Mouse (Mus musculus) embryo, embryonic 11 days (tissue): ENCODE results near the gene Cfap97d2.

Experiments
- DNase-seq: peaks from one replicate; pipeline ENCODE4 v3.0.0-alpha.2; 2015

Cfap97d2 gene

GRCm38 (mm10) chr8:13705668-13706067 is at the start of gene Cfap97d2:
Cfap97d2 (plus strand) TSS chr8:13705889.
- DNase-seq, result peak; percentile 92

GRCm38 (mm10) chr8:13657479-13657878 is 48.2 kb upstream of the Cfap97d2 start:
- DNase-seq, result no peak

GRCm38 (mm10) chr8:13660323-13660722 is 45.4 kb upstream of the Cfap97d2 start:
- DNase-seq, result no peak

GRCm38 (mm10) chr8:13664711-13665210 is 40.9 kb upstream of the Cfap97d2 start:
- no peak for DNase-seq

DNA sequence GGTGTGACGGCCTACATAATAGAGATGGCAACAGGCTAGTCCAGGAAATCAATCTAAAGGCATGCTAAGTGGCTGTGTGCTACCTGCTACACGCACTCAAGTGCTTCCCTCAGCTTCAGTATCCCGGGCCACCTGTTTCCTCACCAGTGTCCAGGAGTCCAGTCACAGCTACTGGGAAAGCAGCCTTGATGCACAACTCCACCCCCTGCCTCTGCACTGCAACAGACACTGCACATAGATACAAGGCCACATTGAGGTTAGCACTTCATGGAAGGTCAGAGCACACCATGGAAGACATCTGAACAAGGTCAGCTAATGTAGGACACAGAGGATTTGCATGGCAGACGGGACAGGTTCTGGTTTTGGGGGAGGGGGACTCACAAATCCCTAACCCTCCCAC is 40.2 kb upstream of the Cfap97d2 start:
- DNase-seq, result no peak

DNA sequence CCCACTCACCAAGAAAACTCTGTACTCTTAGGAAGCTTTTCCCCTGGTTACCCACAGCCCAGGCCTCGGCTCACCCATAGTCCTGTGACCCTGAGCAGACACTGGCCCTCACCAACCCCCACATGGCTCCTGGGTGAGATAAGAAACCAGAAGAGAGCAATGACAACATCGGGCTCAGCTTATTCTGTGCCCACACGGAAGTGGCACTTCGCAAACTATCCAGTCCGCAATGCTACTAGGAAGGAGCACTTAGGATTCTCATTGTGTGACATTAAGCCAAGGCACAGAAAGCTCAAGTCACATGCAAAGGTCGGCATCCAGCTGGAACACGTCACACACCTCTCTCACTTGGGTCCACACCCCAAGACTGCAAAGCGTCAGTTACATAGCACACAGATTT is 39.7 kb upstream of the Cfap97d2 start:
- DNase-seq, result no peak

GRCm38 (mm10) chr8:13667917-13668316 is 37.8 kb upstream of the Cfap97d2 start:
- peak; percentile 56 for DNase-seq

GRCm38 (mm10) chr8:13668367-13668766 is 37.3 kb upstream of the Cfap97d2 start:
- peak; percentile 53 for DNase-seq

GRCm38 (mm10) chr8:13670011-13670471 is 35.6 kb upstream of the Cfap97d2 start:
- DNase-seq, result no peak

GRCm38 (mm10) chr8:13671246-13672003 is 34.3 kb upstream of the Cfap97d2 start:
- DNase-seq, result no peak

GRCm38 (mm10) chr8:13673215-13673614 is 32.5 kb upstream of the Cfap97d2 start:
- no peak for DNase-seq

DNA sequence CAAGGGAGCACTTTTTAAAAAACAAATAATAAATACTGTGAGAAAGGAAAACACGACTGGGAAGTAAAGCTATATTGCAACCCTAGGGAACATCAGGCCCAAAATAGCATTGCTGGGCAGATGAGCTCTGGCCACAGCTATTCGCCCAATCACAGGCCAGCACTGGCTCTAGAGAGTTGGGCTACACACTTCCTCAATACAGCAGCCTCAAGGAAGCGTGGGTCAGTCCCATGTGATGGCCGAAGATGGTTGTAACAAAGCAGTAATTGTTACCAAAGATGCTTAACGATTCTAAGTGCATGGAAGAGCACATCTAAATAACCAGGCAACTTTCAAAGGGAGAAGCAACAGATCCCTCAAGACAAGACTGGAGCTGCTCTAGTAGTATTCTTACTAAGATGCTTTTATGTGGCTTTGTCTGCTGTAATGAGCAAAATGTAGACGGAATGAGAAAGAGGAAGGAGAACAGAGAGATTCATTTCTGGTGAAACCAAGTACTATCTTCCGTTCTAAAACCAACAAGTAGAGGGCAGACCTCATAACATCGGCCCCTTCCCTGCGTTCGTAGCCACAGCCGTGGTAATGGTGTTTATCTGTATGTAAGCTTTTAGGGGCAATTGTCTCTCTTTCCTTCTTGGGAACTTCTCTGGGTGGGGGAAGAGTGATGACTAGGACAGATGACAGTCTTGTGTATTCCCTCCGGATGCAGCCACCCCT is 31.2 kb upstream of the Cfap97d2 start:
- peak; percentile 25 for DNase-seq

DNA sequence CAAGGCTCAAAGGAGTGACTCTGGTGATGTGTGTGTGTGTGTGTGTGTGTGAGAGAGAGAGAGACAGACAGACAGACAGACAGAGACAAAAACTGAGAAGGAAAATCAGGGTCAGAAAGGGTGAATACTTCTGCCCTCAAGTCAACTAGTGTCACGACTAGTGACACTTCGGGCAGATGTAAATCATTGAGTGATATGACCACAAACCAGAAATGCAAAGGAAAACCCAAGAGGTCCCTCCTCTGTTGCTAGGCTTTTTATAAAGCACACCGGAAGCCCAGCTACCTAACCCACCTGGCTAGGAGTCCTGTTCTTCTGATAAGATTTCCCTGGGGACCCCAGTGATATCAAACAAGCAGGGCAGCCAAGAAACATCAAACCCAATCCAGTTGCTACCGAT is 30.6 kb upstream of the Cfap97d2 start:
- no peak for DNase-seq

DNA sequence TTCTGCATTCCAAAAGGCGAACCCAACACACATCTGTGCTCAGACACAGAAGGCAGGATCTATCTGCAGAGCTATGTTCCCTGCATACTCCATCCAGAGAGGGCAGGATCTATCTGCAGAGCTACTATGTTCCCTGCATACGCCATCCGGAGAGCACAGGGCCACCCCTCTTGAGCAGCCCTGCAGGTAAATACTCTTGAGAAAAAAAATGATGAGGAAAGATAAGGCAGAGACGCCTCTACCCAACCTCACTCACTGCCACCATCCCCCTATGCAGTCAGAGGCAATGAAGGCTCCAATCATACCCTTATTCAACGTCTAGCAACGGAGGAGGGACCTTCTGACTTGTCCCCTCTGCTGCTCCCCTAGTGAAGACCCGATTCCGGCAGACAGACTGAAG is 30.2 kb upstream of the Cfap97d2 start:
- no peak for DNase-seq

GRCm38 (mm10) chr8:13676302-13676700 is 29.4 kb upstream of the Cfap97d2 start:
- peak; percentile 73 for DNase-seq

DNA sequence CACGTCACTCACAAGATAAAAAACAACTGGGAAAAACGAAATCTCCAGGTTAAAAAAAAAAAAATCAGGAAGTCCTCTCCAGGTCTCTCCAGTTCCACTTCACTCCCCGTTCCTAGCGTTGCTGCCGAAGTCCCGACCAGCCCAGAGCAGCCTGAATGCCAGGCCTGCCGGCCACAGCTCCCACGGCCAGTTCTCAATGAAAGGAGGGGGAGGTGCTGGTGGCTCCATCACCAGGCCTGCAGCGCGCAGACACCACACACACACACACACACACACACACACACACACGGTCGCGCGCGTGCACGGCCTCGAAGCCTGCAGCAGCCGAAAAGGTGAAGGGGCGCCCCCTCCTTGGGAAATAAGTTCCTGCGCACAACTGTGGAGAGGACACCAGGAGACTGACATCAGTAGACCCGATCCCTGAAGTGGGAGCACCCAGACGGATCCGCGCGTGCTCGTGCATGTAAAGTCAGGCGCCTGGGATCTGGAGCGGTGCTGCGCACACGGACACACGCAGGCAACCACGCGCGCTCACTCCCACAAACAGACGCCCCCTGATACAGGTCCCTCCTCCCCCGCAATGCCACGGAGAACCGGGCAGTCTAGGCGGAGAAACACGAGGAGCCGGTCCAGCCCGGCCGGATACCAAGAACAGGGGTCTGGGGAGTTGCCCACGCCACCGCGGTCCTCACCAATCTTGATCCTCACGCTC is 28.8 kb upstream of the Cfap97d2 start:
- DNase-seq, result peak; percentile 76

GRCm38 (mm10) chr8:13677413-13677883 is 28.2 kb upstream of the Cfap97d2 start, which contains the start of gene Rasa3:
Rasa3 (minus strand) TSS chr8:13677603.
- peak; percentile 97 for DNase-seq

DNA sequence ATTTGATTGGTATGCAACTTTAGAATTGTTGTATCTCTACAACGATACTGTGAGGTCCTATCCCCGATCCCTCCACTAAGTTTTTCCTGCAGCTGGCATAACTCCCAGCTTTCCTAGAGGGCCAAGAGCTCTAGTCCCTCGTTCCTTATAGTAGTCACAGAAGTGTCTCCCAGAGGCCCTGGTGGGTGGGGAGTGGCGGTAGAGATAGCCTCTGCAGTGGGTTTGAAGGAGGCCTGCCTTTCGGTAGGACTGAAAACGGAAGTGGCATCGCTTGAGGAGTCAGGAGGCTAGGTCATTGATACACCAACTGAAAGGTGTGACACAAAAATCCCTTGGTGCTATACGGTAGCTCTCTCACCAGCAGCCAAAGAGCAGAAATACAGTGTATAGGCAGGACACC is 27.5 kb upstream of the Cfap97d2 start:
- DNase-seq, result no peak

DNA sequence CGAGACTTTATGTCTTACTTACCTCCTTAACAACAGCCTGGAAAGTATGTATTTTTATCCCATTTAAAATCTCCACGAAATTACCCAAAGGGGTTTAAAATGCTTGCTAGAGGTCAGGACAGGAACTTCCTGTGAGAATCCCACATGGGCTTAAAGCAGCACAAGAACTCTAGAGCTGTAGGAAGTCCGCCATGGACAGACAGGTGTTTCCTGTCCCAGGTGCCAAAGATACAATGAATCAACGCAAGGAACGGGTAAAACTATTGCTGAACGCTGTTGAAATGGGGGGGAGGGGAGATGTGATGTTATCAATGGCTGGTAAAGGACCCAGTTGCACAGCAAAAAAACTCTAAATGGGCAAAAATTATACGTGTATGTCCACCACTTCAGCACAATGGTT is 21.6 kb upstream of the Cfap97d2 start:
- no peak for DNase-seq

DNA sequence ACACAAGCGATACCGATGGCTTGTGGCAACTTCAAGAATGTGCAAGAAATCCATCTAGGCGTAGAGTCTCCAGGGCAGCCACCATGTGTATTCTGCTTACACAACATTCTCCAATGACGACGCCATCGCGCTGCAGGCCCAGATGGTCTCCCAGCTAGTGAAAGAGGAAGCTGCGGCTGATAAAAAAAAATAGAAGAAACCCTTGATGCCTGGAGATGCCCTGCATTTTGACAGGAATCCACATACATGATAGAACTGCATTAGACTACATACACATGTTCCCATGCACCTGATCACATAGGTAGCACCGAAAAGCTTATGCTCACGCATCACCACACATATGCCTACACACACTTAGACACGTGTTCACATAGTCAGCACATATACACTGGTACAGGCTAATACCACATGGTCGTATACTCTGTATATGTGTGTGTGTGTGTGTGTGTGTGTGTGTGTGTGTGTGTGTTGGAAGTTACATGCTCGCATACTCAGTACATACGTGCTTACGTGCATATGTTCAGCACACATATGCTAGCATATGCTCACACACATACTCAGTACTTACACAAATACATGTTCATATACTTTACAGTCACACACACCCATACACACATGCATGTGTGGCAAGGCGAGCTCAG is 19.9 kb upstream of the Cfap97d2 start:
- no peak for DNase-seq

DNA sequence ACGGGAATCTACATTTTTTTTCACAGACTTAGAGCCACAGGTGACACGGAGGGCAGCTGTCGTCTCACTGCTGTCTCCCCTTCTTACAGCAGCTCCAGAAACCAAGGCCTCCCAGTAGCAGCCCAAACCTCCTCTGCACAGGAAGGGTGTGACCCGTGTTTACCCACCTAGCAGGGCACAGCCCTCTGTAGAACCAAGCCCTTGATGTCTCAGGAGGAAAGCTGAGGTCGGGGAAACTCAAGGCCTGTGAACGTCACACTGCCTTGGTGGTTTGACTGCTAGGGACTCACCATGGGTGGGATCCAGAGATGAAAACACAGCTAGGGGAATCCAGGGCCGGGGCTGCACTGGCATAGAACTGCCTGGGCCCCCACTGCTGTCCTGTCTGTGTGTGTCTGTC is 19.3 kb upstream of the Cfap97d2 start:
- DNase-seq, result no peak

DNA sequence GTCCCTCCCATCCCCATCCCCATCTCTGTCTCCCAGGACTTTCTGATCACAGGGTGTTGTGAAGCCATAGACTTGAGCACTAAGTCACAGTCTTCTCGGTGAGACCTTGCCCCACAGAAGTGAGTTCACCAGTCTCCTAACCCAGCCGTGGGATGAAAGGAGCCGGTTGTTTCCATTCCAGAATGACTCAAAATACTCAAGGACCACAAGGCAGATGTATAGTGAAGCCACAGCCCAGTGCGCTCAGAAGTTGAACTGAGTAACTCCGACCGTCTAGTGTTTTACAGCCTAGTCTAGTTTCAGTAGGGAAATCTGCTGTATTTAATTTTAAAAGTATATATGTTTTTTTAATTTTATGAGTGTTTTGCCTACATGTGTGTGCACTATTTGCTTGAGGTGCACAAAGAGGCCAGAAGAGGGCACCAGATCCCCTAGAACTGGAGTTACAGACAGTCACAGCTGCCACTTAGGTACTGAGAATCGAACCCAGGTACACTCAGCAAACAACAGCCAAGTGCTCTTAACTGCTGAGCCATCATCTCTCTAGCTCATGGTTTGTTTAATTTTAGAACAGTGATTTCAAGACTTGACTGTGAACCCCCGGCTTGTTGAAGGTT is 18.5 kb upstream of the Cfap97d2 start:
- no peak for DNase-seq
